10 mouse cellular contexts compared by ENCODE assay signal in genomic region chr4:62735878-62736277, GRCm38 (mm10).
DNase-seq lines count a peak whose midpoint lies in the region.
"Had no signal": no experiment of that assay in that cellular context is flagged by ENCODE, and none has a peak within 500 bp of the region (broad histone marks: within the 10 kb centered on the region; RNA-seq: fewer than 3 reads in every experiment).

No protein-coding gene starts in this region.

- H3K27ac ChIP-seq in heart, embryonic 10.5 days: peak overlapping the region; percentile 86
- H3K27ac ChIP-seq: liver, embryonic 13.5 days had no signal

- H3K36me3 ChIP-seq in heart, embryonic 10.5 days: no peaks in the 10 kb centered on the region
- H3K36me3 ChIP-seq: liver, embryonic 13.5 days had no signal

- no peaks in the 10 kb centered on the region for H3K27me3 ChIP-seq in heart, embryonic 10.5 days (ENCODE audit: insufficient read depth, poor library complexity, severe bottlenecking)
- H3K27me3 ChIP-seq: liver, embryonic 13.5 days had no signal

- no peak overlapping the region for H3K4me3 ChIP-seq in heart, embryonic 10.5 days
- H3K4me3 ChIP-seq: erythroblast, embryonic 14.5 days; liver, embryonic 13.5 days had no signal

- 43% methylated on average over 9 of the region's 9 CpGs for WGBS in heart, embryonic 10.5 days

- peaks cover 75% of the 10 kb centered on the region for H3K4me1 ChIP-seq in heart, embryonic 10.5 days

- no peaks in the 10 kb centered on the region for H3K9me3 ChIP-seq in heart, embryonic 10.5 days
- H3K9me3 ChIP-seq: liver, embryonic 13.5 days had no signal

- no peak for DNase-seq in heart, embryonic 10.5 days (ENCODE audit: low spot score)
- DNase-seq in heart, adult 8-10 months (ENCODE audit: low spot score): no peak
- peak; percentile 29 for DNase-seq in 3T3-L1 (ENCODE audit: low read depth, low spot score)
- peak; percentile 14 for DNase-seq in cerebellum, adult 11 months
- DNase-seq in heart, postnatal 4 days: peak; percentile 44
- no peak for DNase-seq in layer of hippocampus, adult 9-11 months
- DNase-seq in gastrocnemius, postnatal 4 days (ENCODE audit: low spot score in 2 of 2): no peak
- no peak for DNase-seq in right cerebral cortex, postnatal 10 days (ENCODE audit: low spot score in 2 of 2)
- DNase-seq: liver, embryonic 13.5 days had no signal

Comparison
In these comparisons a context has a peak if more than half of its experiments do, and no peak if none do; other contexts are left out.
1. DNase-seq: peak in 3T3-L1 (single experiment), cerebellum, adult 11 months (single experiment) and heart, postnatal 4 days (single experiment); none in heart, embryonic 10.5 days (single experiment), heart, adult 8-10 months (single experiment), layer of hippocampus, adult 9-11 months (single experiment), gastrocnemius, postnatal 4 days (0 of 2) and right cerebral cortex, postnatal 10 days (0 of 2).